Mouse (Mus musculus): ENCODE measurements around the gene Slc51b. TPM values are rescaled to one million over a fixed set of nuclear protein-coding genes. Genes with fewer than 3 reads are reported as not detected.

Slc51b gene
- polyA plus RNA-seq, 1 experiment from 2014 or later: 16.4 TPM

DNA sequence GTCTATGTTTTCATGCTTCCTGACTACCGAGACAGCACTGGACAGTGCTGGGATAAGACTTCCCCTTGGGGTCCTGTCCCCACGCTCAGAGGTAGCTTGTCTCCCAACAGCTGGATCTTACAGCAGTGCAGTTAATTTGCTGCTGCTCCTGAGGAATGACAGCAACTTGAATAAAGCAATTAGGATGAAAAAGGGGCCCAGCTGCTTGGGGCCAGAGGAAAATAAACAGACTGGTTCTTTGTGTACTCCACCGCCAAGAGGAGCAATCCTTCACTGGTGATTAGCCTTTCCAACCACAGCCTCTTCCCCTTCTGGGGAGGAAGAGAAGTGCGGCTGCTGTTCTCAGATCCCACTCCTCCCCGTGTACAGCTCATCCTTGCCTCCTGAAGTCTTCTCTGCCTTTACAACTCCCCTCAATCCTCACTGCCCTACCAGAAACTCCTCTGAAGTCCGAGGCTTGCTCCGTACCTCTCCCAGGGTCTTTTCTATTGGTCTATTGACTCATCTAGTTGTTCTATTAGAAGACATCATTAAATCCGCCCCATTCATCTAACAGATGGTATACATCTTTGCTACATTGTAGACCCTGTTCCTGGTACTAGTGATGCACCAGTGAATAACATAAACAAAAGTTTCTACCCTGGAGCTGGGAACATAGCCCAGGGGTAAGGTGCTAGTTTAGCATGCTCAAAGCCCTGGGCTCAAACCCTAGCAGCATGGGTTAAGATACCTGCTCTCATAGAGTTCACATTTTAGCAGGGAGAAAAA lies 36.2 kb downstream of the Slc51b start:
- H3K4me1 ChIP-seq (ENCODE audit: control insufficient read depth, insufficient read depth, low read length): peaks cover 6% of the 10 kb centered on the region; the same call in 1 of the 2 replicates
- no peak overlapping the region for H3K9ac ChIP-seq (ENCODE audit: low read depth, low read length)
- H3K36me3 ChIP-seq (ENCODE audit: control insufficient read depth, insufficient read depth, low read length): no peaks in the 10 kb centered on the region
- H3K4me3 ChIP-seq (ENCODE audit: low read length): no peak overlapping the region
- no peak overlapping the region for H3K4me2 ChIP-seq (ENCODE audit: low read depth, low read length)
- H3K9me3 ChIP-seq (ENCODE audit: control insufficient read depth, low read length): no peaks in the 10 kb centered on the region; the same call in 1 of the 2 replicates
- H3K27me3 ChIP-seq (replicated peaks; ENCODE audit: control insufficient read depth, insufficient read depth, low read length): peaks cover 47% of the 10 kb centered on the region
- 27% methylated on average over 8 of the region's 8 CpGs for WGBS
- H3K27ac ChIP-seq (ENCODE audit: low read length): no peak overlapping the region
- ATAC-seq: peak; percentile 49

DNA sequence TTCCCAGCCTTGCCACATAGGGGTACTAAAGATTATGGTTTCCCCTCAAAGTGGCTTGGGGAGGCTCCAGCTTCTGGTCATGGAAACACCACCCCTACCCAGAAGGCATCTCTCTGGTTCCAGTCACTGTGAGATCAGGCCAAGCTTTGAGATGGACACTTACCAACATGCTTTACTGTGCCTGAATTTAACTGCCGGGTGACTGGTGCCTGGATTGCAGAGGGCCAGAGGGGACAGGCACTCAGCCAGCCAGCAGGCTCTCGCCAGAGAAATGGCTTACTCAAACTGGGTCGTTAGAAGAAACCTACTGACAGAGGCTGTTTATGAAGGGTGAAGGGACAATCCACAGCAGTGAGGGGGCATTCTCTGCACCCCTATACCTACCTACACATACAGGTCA lies 38.5 kb downstream of the Slc51b start:
- Histone ChIP-seq H3K4me3 (ENCODE audit: low read length) (no peak overlapping the region), H3K27ac (ENCODE audit: low read length) (no peak overlapping the region), H3K9me3 (ENCODE audit: control insufficient read depth, low read length) (no peaks in the 10 kb centered on the region), H3K27me3 (replicated peaks; ENCODE audit: control insufficient read depth, insufficient read depth, low read length) (peaks cover 31% of the 10 kb centered on the region), H3K36me3 (ENCODE audit: control insufficient read depth, insufficient read depth, low read length) (no peaks in the 10 kb centered on the region), H3K4me1 (ENCODE audit: control insufficient read depth, insufficient read depth, low read length) (no peaks in the 10 kb centered on the region), H3K4me2 (ENCODE audit: low read depth, low read length) (no peak overlapping the region), H3K9ac (ENCODE audit: low read depth, low read length) (no peak overlapping the region)
- ATAC-seq: no peak
- 44% methylated on average over 3 of the region's 3 CpGs for WGBS

DNA sequence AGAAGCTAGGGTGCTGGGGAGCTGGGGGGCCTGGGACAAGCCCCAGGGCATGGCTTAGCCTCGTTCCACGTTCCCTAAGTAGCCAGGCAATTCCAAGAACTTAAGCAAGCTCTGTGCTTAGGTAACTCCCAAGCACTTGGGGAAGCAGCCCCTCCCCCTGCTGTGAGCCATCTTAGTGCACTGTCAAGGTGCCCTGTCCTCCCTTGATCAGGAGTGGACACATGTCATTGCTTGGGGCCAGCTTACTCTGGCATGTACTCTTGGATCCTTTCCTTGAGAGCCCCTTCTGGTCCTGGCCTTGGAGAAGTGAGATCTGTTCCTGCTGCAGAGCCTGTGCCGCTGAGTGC lies 40.0 kb downstream of the Slc51b start:
- no peaks in the 10 kb centered on the region for H3K36me3 ChIP-seq (ENCODE audit: control insufficient read depth, insufficient read depth, low read length)

DNA sequence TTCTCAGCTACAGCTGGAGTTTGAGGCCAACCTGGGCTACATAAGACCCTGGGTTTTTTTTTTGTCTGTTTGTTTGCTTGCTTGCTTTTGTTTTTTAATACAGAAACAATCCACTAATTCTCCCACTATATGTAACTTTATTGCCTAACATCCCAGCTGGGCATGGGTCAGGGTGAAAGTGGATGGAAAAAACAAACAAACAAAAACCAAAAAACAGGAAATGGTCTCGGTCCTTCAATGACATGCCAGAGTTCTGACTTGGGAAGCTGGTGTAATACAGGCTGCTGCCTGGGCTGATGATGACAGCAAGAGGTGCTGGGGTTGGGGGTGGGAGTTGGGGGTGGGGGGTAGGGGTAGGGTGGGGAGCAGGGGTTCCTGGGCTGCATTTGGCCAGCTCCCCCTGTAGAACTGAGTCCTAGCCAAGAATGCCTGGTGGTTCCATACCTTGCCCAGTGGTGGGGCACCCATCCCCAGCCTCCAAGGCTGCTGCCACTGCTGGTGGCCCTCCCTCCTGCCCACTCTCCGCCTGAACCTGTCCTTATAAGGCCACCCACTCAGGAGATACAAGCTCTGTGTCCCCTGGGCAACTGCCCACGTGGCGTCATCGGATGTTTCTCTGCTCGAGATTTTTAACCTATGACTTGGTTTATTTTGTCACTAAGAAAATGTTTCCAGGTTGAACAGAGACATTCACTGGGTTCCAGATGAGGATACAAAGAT lies 40.6 kb downstream of the Slc51b start:
- no peak overlapping the region for H3K4me3 ChIP-seq (ENCODE audit: low read length)
- no peak overlapping the region for H3K27ac ChIP-seq (ENCODE audit: low read length)
- no peaks in the 10 kb centered on the region for H3K36me3 ChIP-seq (ENCODE audit: control insufficient read depth, insufficient read depth, low read length)
- no peak overlapping the region for H3K9ac ChIP-seq (ENCODE audit: low read depth, low read length)
- no peaks in the 10 kb centered on the region for H3K9me3 ChIP-seq (ENCODE audit: control insufficient read depth, low read length)
- no peak overlapping the region for H3K4me2 ChIP-seq (ENCODE audit: low read depth, low read length)
- H3K27me3 ChIP-seq (replicated peaks; ENCODE audit: control insufficient read depth, insufficient read depth, low read length): peaks cover 20% of the 10 kb centered on the region
- H3K4me1 ChIP-seq (ENCODE audit: control insufficient read depth, insufficient read depth, low read length): no peaks in the 10 kb centered on the region
- no peak for ATAC-seq
- 79% methylated on average over 6 of the region's 6 CpGs for WGBS

More for the DNA sequence above, 40.0 kb downstream of the Slc51b start:
- no peak overlapping the region for H3K27ac ChIP-seq (ENCODE audit: low read length)
- no peaks in the 10 kb centered on the region for H3K9me3 ChIP-seq (ENCODE audit: control insufficient read depth, low read length)
- no peak overlapping the region for H3K4me2 ChIP-seq (ENCODE audit: low read depth, low read length)
- H3K4me3 ChIP-seq (ENCODE audit: low read length): no peak overlapping the region
- ATAC-seq: no peak
- peaks cover 24% of the 10 kb centered on the region for H3K27me3 ChIP-seq (replicated peaks; ENCODE audit: control insufficient read depth, insufficient read depth, low read length)
- 53% methylated on average over 3 of the region's 3 CpGs for WGBS
- H3K9ac ChIP-seq (ENCODE audit: low read depth, low read length): no peak overlapping the region
- no peaks in the 10 kb centered on the region for H3K4me1 ChIP-seq (ENCODE audit: control insufficient read depth, insufficient read depth, low read length)

DNA sequence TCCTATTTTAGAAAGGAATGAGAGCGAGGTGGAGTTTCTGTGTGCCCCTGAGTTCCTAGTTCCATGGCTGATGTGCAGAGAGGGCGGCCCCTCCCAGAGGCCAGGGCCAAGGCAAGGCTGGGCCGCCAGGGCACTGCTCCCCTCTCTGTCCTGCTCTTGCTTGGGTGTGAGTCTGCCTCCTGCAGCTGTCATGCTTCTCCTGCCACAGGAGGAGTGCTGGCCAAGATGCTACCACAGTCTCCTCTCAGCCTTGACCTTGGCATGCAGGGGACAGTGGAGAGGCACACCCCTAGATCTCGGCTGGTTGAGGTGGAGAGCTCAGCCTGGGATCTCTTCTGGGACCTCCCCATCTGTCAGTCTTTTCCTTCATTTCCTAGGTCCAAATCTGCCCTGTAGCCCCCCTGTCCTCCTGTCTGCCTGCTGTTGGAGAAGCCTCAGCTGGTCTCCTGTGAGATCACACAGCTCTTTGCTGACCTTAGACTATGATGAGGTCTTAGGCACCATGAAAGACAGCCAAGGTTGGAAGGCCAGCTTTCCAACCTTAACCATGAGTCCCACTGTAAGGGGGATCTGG lies 41.7 kb downstream of the Slc51b start:
- Histone ChIP-seq H3K4me2 (ENCODE audit: low read depth, low read length) (no peak overlapping the region), H3K9me3 (ENCODE audit: control insufficient read depth, low read length) (no peaks in the 10 kb centered on the region), H3K27ac (ENCODE audit: low read length) (no peak overlapping the region), H3K27me3 (replicated peaks; ENCODE audit: control insufficient read depth, insufficient read depth, low read length) (peaks cover 25% of the 10 kb centered on the region), H3K4me3 (ENCODE audit: low read length) (no peak overlapping the region), H3K36me3 (ENCODE audit: control insufficient read depth, insufficient read depth, low read length) (no peaks in the 10 kb centered on the region), H3K9ac (ENCODE audit: low read depth, low read length) (no peak overlapping the region), H3K4me1 (ENCODE audit: control insufficient read depth, insufficient read depth, low read length) (no peaks in the 10 kb centered on the region)
- ATAC-seq: no peak
- WGBS: 71% methylated on average over 4 of the region's 4 CpGs

DNA sequence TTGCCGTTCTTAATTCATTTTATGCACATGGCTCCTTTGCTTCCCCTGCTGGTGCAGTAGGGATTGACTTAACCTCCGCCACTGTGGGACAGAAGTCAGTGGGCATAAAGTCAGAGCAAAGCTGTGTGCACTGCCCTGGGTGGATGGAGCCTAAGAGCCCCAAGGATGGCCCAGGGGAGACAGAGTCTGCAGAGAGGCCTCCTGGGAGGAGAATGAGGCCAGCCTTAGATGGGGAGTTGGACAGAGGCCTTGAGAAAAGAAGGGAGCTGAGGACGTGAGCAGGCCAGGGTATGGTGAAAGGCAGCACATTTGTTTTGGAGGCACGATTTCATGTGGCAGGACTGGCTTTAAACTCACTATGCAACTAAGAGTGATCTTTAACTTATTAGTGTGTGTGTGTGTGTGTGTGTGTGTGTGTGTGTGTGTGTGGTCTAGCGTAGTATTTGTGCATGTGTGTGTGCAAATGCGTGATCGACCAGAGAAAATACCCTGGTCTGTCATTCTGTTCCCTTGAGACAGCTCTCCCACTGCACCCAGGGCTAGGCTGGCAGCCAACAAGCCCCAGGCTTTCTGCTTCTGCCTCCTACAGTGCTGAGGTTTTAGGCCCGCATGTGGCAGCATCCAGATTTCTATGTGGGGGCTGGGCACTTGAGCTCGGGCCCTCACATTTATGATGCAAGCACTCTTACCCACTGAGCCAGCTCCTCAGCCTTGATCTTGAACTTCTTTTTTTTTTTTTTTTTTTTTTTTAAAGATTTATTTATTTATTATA lies 47.4 kb downstream of the Slc51b start:
- H3K36me3 ChIP-seq (ENCODE audit: control insufficient read depth, insufficient read depth, low read length): no peaks in the 10 kb centered on the region
- no peak overlapping the region for H3K27ac ChIP-seq (ENCODE audit: low read length)
- H3K4me3 ChIP-seq (ENCODE audit: low read length): no peak overlapping the region
- no peak for ATAC-seq
- H3K4me2 ChIP-seq (ENCODE audit: low read depth, low read length): no peak overlapping the region
- peaks cover 15% of the 10 kb centered on the region; the same call in 1 of the 2 replicates for H3K27me3 ChIP-seq (replicated peaks; ENCODE audit: control insufficient read depth, insufficient read depth, low read length)
- WGBS: 84% methylated on average over 9 of the region's 9 CpGs
- no peak overlapping the region for H3K9ac ChIP-seq (ENCODE audit: low read depth, low read length)
- H3K4me1 ChIP-seq (ENCODE audit: control insufficient read depth, insufficient read depth, low read length): no peaks in the 10 kb centered on the region
- H3K9me3 ChIP-seq (ENCODE audit: control insufficient read depth, low read length): no peaks in the 10 kb centered on the region

DNA sequence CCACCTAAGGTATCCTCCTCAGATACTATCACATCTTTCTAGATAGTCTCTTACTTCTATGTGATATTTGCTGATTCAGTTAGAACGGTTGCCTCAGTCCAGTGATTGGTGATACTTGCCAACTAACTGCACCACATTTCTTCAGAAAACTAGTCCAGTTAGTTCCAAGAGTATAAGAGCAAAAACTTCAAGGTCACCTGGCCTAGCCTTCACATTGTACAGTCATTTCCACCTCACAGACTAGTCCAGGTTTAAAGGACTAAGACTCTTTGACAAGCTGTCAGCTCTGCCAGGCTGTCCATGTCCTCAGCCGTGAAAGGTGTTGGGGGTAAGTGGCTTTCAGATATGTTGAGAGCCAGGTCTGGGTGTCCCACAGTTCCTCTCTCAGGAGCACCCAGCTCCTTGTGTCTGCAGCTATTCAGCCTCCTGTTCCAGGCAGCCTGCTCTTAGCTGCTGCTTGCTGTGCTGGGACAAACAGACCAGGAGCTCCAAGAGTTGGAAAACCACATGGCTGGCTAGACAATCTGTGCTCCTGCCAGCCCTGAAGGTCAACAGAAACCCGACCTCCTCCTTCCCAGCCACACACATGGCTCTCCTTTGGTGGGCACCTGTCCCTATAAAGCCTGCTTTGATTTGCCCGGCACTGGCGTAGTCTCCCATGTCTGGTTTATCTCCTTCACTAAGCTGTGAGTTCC lies 48.1 kb downstream of the Slc51b start:
- Histone ChIP-seq H3K27ac (ENCODE audit: low read length) (no peak overlapping the region), H3K27me3 (replicated peaks; ENCODE audit: control insufficient read depth, insufficient read depth, low read length) (peaks cover 10% of the 10 kb centered on the region; the same call in 1 of the 2 replicates), H3K4me1 (ENCODE audit: control insufficient read depth, insufficient read depth, low read length) (no peaks in the 10 kb centered on the region), H3K36me3 (ENCODE audit: control insufficient read depth, insufficient read depth, low read length) (no peaks in the 10 kb centered on the region), H3K4me2 (ENCODE audit: low read depth, low read length) (no peak overlapping the region), H3K9ac (ENCODE audit: low read depth, low read length) (no peak overlapping the region), H3K9me3 (ENCODE audit: control insufficient read depth, low read length) (no peaks in the 10 kb centered on the region), H3K4me3 (ENCODE audit: low read length) (no peak overlapping the region)
- no peak for ATAC-seq
- 75% methylated on average over 5 of the region's 5 CpGs for WGBS

DNA sequence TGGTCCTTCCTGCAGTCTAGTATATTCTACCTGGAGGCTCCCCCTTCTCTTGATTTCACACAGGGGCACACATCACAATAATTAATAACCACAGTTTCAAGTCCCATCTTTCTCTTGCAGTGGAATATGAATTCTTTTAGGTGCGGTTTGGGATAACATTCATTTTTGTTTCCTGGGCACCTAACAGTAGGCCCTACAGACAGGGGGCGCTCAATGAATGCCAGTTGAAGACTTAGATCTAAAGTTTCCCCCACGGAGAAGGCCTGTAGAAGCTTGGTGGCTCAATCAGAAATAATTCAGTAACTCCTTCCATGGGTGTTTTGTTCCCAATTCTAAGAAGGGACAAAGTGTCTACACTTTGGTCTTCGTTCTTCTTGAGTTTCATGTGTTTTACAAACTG lies 50.3 kb downstream of the Slc51b start:
- Histone ChIP-seq H3K4me3 (ENCODE audit: low read length) (no peak overlapping the region), H3K9me3 (ENCODE audit: control insufficient read depth, low read length) (no peaks in the 10 kb centered on the region), H3K27me3 (replicated peaks; ENCODE audit: control insufficient read depth, insufficient read depth, low read length) (peaks cover 4% of the 10 kb centered on the region; the same call in 1 of the 2 replicates), H3K36me3 (ENCODE audit: control insufficient read depth, insufficient read depth, low read length) (no peaks in the 10 kb centered on the region), H3K4me2 (ENCODE audit: low read depth, low read length) (no peak overlapping the region), H3K4me1 (ENCODE audit: control insufficient read depth, insufficient read depth, low read length) (no peaks in the 10 kb centered on the region), H3K9ac (ENCODE audit: low read depth, low read length) (no peak overlapping the region), H3K27ac (ENCODE audit: low read length) (no peak overlapping the region)
- no peak for ATAC-seq
- WGBS: 69% methylated on average over 4 of the region's 4 CpGs

All from intestine, embryonic 16.5 days (tissue).